Mouse (Mus musculus) neural tube, embryonic 13.5 days (tissue): ENCODE measurements around the gene Gphn. TPM values are rescaled to one million over a fixed set of nuclear protein-coding genes. Genes with fewer than 3 reads are reported as not detected.

Source experiments
- ATAC-seq: fragments of 200-750 bp; cut with Nextera tagmentation; 2 replicates; pipeline ENCODE4 v1.8.0; 2017; ENCODE audit warnings: low read depth, mild to moderate bottlenecking, moderate TSS enrichment, moderate library complexity
- H3K27ac ChIP-seq: fragments of 300-500 bp; sonication (generic); replicated peaks from 2 replicates; pipeline ENCODE4 v1.5.1; 2015; ENCODE audit warnings: moderate library complexity, mild to moderate bottlenecking, inconsistent platforms
- H3K27me3 ChIP-seq: fragments of 300-500 bp; sonication (generic); 2 replicates; pipeline ENCODE4 v1.6.1; 2015; ENCODE audit warnings: mild to moderate bottlenecking, inconsistent platforms
- H3K36me3 ChIP-seq: fragments of 300-500 bp; sonication (generic); 2 replicates; pipeline ENCODE4 v1.6.1; 2015; ENCODE audit warnings: mild to moderate bottlenecking, inconsistent platforms
- H3K4me1 ChIP-seq: fragments of 300-500 bp; sonication (generic); replicated peaks from 2 replicates; pipeline ENCODE4 v1.6.1; 2015; ENCODE audit warnings: inconsistent platforms
- H3K4me2 ChIP-seq: fragments of 300-500 bp; sonication (generic); 2 replicates; pipeline ENCODE4 v1.6.1; 2015; ENCODE audit warnings: inconsistent platforms, mild to moderate bottlenecking, moderate library complexity
- H3K4me3 ChIP-seq: fragments of 300-500 bp; sonication (generic); 2 replicates; pipeline ENCODE4 v1.5.1; 2015; ENCODE audit warnings: mild to moderate bottlenecking, inconsistent platforms
- H3K9ac ChIP-seq: fragments of 300-500 bp; sonication (generic); 2 replicates; pipeline ENCODE4 v1.6.1; 2015; ENCODE audit warnings: moderate library complexity, mild to moderate bottlenecking, inconsistent platforms
- H3K9me3 ChIP-seq: fragments of 300-500 bp; sonication (generic); 2 replicates; pipeline ENCODE4 v1.6.1; 2016; ENCODE audit warnings: inconsistent platforms
- WGBS: fragments of 180-500 bp; shearing (Covaris S2); methylation state at CpG from one replicate; pipeline ENCODE4 v1.1.7; 2015; 5-methylcytosine and 5-hydroxymethylcytosine counted together
- polyA plus RNA-seq: library from polyadenylated mRNA; unstranded; fragments of >200 nt; fragmentation: Nextera tagmentation; extraction: Ambion mirVana; gene quantifications from 2 replicates; pipeline ENCODE4 v1.2.1, GENCODE M21; 2015

The Gphn gene
- polyA plus RNA-seq: 37.8 and 44.5 TPM in 2 replicates

DNA sequence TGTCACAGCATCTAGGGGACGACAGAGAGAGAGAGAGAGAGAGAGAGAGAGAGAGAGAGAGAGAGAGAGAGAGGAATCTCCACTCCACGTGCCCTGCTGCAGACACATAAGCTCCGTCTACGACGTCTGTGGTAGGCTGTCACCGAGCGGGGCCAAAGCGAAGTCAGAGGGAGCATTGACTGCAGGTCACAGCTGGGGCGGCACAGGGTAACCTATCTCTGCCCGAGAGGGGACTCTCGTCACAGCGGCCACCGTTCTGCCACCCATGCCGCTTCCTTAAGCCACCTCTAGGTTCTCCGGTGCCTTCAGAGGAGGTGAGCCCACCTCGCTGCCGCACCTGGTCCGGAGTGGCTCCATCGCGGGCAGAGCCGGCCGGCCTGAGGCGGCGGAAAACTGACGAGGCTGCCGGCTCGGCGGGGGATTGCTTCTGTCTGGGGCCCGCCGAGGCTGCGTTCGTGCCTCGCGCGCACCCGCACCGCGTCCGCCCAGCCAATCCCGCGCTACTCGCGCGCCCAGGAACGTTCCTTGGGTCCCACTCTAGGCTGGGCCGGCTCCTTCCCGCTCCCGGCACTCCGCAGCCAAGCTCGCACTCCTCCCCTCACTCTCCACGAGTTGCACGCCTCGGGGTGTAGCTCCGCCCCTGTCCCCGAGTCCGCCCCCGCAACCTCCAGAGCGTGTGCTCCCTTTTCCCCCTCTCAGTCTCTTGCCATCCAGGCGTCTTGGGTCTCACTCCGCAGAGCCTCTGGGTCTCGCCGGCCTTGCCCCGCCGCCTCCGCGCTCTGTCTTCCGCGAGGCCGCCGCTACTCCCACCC lies at the start of gene Gphn:
Gene Gphn, plus strand, starts transcription at position 673 of the 812 bp plus-strand sequence.
- H3K9me3 ChIP-seq: no peaks in the 10 kb centered on the region
- peak within 1 kb of the TSS; percentile 97 for H3K27ac ChIP-seq
- H3K36me3 ChIP-seq: no peaks in the 10 kb centered on the region
- H3K27me3 ChIP-seq: no peaks in the 10 kb centered on the region
- H3K4me2 ChIP-seq: peak within 1 kb of the TSS; percentile 75
- peak; percentile 98 for ATAC-seq
- H3K9ac ChIP-seq: peak within 1 kb of the TSS; percentile 97
- peak within 1 kb of the TSS; percentile 98 for H3K4me3 ChIP-seq
- under 1% methylated on average over 70 of the region's 70 CpGs for WGBS
- H3K4me1 ChIP-seq: peaks cover 22% of the 10 kb centered on the region

DNA sequence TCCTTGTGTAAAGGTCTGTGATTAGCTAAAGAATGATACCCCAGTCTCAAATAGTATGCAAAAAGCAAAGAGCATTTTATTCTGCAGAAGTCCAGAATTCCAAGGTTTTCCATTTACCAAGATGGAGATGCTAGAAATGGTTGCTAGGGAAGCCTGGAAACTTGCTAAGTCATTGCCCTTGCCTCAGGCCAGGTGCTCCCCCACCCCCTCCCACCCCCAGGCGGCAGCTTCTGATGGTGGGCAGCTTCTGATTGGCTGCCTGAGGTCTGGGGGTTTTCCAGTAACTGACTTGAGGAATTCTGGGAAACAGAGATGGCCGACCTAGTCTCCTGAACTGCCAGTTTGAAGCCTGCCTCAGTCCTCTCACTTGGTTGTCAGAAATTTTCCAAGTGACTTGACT lies 44.7 kb upstream of the Gphn start:
- H3K4me1 ChIP-seq: no peaks in the 10 kb centered on the region
- no peaks in the 10 kb centered on the region for H3K27me3 ChIP-seq
- no peak for ATAC-seq
- H3K27ac ChIP-seq: no peak overlapping the region
- H3K36me3 ChIP-seq: no peaks in the 10 kb centered on the region
- 73% methylated on average over 2 of the region's 2 CpGs for WGBS
- H3K4me3 ChIP-seq: no peak overlapping the region
- H3K9ac ChIP-seq: no peak overlapping the region
- H3K4me2 ChIP-seq: no peak overlapping the region
- H3K9me3 ChIP-seq: no peaks in the 10 kb centered on the region

DNA sequence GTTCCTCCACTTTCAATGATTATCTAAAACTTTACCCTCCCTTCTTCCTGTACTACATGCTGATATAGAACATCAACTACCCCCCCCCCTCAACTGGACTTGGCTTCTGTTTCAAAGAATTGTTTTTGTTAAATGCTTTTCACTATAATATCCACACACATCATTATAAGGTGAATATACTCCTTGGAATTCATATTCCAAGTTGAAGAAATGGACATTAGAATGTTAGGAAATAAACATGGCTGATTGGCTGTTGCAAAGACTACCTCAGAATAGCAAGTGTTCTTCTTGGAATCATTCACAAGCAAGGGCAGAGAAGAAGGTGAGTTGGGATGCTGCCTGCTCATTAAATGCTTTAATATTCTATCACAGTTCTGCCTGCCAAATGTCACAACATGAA lies 32.2 kb upstream of the Gphn start, which contains the start of gene Gm6657:
Gene Gm6657, plus strand, starts transcription at position 301 of the 400 bp plus-strand sequence.
- no peak within 1 kb of the TSS for H3K27ac ChIP-seq
- no peaks in the 10 kb centered on the region for H3K4me1 ChIP-seq
- ATAC-seq: no peak
- no peaks in the 10 kb centered on the region for H3K36me3 ChIP-seq
- no peak within 1 kb of the TSS for H3K9ac ChIP-seq
- H3K4me3 ChIP-seq: no peak within 1 kb of the TSS
- H3K27me3 ChIP-seq: no peaks in the 10 kb centered on the region
- no peak within 1 kb of the TSS for H3K4me2 ChIP-seq
- no peaks in the 10 kb centered on the region for H3K9me3 ChIP-seq

DNA sequence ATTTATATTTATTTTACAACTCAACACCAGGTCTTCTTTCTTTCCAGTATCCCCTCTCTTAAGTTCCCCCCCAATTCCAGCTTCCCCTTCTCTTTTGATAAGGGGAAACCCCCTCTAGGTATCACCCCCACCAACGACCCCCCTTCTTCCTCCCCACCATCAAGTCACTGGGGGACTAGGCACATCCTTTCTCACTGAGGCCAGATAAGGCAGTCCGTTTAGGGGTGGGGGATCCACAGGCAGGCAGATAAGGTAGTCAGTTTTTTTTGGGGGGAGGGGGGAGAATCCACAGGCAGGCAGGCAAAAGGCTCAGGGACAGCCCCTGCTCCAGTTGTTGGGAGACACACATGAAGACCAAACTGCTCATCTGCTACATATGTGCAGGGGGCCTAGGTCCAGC lies 30.8 kb upstream of the Gphn start:
- H3K36me3 ChIP-seq: no peaks in the 10 kb centered on the region
- no peak overlapping the region for H3K4me2 ChIP-seq
- WGBS: 68% methylated on average over 2 of the region's 2 CpGs
- no peaks in the 10 kb centered on the region for H3K9me3 ChIP-seq
- ATAC-seq: no peak
- H3K27me3 ChIP-seq: no peaks in the 10 kb centered on the region
- no peak overlapping the region for H3K9ac ChIP-seq
- no peaks in the 10 kb centered on the region for H3K4me1 ChIP-seq
- no peak overlapping the region for H3K4me3 ChIP-seq
- no peak overlapping the region for H3K27ac ChIP-seq

DNA sequence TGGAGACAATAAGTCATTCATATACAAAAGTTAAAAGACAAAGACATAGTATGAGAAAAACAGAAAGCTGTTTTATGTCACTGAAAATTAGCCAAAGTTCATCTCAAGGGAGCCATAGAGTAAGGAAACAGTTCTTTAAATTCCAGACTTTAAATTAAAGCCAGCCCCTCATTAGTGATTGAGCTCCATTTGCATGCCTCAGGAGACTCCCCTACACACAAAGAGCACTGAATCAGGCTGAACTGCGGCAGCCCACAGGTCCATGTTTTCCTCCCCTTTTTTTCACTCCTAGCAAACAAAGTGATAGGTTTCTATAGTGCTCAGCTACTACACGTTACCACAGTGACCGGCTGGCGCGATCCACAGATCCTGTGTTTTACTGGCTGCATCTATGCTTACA lies 22.5 kb upstream of the Gphn start:
- Histone ChIP-seq H3K9me3 (no peaks in the 10 kb centered on the region), H3K4me1 (peaks cover 10% of the 10 kb centered on the region), H3K36me3 (no peaks in the 10 kb centered on the region), H3K4me2 (no peak overlapping the region), H3K27me3 (no peaks in the 10 kb centered on the region), H3K27ac (0 out of 2 replicates have a peak overlapping the region, but pooled peaks have one; percentile 7), H3K9ac (no peak overlapping the region), H3K4me3 (no peak overlapping the region)
- ATAC-seq: peak; percentile 65; the same call in 1 of the 2 replicates
- WGBS: 44% methylated on average over 5 of the region's 5 CpGs

DNA sequence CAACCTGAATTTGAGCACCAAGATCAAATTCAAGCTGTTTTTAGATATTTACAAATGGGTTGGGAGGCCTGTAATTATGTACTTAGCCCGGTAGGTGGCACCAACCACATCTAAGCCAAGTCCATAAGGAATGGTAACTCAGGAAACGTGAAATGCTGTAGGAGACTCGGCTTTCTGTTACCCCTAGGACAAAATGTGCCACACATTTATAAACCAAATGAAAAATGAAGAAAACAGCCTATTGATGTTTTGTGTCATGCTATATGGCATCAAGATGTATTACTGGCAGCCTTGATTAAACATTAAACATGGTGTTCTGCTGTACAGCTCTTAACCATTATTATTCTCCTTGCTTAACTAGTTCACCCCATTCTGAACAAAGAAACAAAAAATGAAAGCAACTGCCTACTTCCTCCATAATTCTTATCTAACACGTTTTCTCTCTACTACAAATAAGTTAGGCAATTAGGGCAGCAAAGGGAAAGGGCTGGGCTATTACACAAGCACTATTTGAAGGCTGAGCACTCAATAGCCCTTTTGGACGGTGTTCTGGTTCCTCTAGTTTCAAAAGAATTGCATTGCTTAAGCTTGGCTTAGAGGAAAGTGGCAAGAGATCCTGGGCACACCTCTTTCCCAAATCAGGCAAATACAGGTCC lies 20.1 kb upstream of the Gphn start:
- Histone ChIP-seq H3K4me2 (peak overlapping the region; percentile 28; the same call in 1 of the 2 replicates), H3K36me3 (no peaks in the 10 kb centered on the region), H3K9me3 (no peaks in the 10 kb centered on the region), H3K27me3 (no peaks in the 10 kb centered on the region), H3K27ac (no peak overlapping the region), H3K4me1 (peaks cover 10% of the 10 kb centered on the region), H3K4me3 (no peak overlapping the region), H3K9ac (no peak overlapping the region)
- WGBS: 5% methylated on average over 5 of the region's 5 CpGs
- ATAC-seq: peak; percentile 53; the same call in 1 of the 2 replicates

DNA sequence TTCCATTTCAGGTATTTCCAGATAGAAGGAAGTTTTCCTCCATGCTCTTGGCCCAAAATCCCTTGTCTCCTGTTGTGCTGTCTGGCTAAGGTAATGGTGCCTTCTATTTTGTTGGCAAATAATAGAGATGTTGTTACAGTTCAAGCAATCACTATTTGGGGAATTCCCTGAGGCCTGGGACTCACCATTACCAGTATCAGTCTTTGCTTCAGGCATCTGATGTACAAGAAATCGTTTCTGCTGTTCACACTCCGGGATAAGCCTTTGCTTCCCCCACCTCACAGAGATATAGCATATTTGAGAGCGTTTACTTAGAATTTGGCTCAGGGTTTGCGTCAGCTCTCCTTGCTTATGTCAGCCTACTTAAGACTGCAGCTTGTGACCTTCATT lies 19.6 kb upstream of the Gphn start:
- no peak for ATAC-seq
- H3K4me3 ChIP-seq: no peak overlapping the region
- 88% methylated on average over 4 of the region's 4 CpGs for WGBS
- H3K36me3 ChIP-seq: no peaks in the 10 kb centered on the region
- no peaks in the 10 kb centered on the region for H3K27me3 ChIP-seq
- no peak overlapping the region for H3K27ac ChIP-seq
- H3K9ac ChIP-seq: no peak overlapping the region
- H3K9me3 ChIP-seq: no peaks in the 10 kb centered on the region
- no peak overlapping the region for H3K4me2 ChIP-seq
- peaks cover 10% of the 10 kb centered on the region for H3K4me1 ChIP-seq

DNA sequence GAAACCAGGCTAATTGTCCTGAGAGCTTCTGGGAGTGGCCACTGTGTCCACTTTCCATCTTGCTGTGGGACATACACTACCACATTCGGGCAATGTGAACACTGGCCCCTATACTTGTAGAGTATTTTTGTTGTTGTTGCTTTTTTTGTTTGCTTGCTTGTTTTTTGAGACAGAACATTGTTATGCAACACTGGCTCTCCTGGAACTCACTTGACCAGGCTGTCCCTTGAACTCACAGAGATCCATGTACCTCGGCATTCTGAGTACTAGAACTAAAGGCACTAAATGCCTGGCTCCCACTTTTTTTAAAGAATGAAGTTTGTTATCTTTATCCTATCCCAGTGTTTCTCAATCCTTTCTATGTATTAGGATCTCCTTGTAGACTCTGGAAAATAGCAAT lies 16.3 kb upstream of the Gphn start:
- 85% methylated on average over 2 of the region's 2 CpGs for WGBS
- no peak for ATAC-seq

DNA sequence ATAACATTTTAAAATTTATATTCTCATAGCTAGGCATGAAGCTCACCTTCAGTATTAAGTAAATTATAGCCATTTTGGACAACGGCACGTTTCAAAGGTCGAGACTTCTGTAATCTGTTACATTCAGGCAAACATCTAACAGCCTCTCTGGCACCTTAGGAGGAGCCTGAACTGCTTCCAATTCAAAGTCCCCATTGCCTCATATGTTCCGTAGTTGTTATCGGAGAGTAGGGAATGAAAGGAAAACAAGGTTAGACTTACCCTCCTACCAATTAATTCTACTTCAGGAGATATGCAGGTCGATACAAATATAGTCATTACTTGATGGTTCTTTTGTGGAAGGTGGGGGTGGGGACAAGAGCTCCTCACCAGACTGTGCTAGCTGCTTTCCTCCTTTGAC lies 10.7 kb upstream of the Gphn start:
- Histone ChIP-seq H3K9ac (no peak overlapping the region), H3K4me1 (no peaks in the 10 kb centered on the region), H3K4me2 (no peak overlapping the region), H3K4me3 (no peak overlapping the region), H3K27ac (no peak overlapping the region), H3K27me3 (no peaks in the 10 kb centered on the region), H3K9me3 (no peaks in the 10 kb centered on the region), H3K36me3 (no peaks in the 10 kb centered on the region)
- WGBS: 82% methylated on average over 6 of the region's 6 CpGs
- ATAC-seq: no peak

More for the DNA sequence above, 16.3 kb upstream of the Gphn start:
- Histone ChIP-seq H3K4me1 (no peaks in the 10 kb centered on the region), H3K4me2 (no peak overlapping the region), H3K27me3 (no peaks in the 10 kb centered on the region), H3K9ac (no peak overlapping the region), H3K4me3 (no peak overlapping the region), H3K36me3 (no peaks in the 10 kb centered on the region), H3K27ac (no peak overlapping the region), H3K9me3 (no peaks in the 10 kb centered on the region)

DNA sequence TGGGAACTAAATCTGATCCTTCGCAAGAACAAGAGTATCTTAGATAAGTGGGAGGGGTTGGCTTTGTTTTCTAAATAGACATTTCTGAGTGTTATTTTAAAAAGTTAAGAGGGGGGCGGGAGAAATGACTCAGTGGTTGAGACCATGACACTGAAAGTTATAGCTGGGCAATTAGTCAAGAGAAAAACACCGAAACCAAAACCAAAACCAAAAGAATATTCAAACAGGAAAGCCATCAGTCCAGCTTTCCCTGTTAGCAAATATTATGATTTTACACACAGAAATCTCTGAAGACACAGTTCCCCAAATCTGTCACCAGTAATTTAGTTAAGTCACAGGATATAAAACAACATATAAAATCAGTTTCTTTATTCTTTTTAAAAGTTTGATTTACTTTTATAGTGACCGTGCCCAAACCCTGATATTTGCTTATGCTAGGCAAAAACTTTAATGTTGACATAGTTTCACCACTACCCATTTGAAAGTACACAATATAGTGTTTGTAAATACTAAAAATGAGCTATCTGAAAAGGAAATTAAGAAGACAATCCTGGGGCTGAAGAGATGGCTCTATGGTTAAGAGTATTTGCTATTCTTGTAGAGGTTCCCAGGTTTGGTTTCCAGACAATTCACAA lies 6.9 kb upstream of the Gphn start:
- no peak overlapping the region for H3K4me2 ChIP-seq
- H3K9me3 ChIP-seq: no peaks in the 10 kb centered on the region
- ATAC-seq: no peak
- no peaks in the 10 kb centered on the region for H3K27me3 ChIP-seq
- H3K4me3 ChIP-seq: no peak overlapping the region
- H3K27ac ChIP-seq: no peak overlapping the region
- 87% methylated on average over 4 of the region's 4 CpGs for WGBS
- no peak overlapping the region for H3K9ac ChIP-seq
- H3K4me1 ChIP-seq: no peaks in the 10 kb centered on the region
- H3K36me3 ChIP-seq: no peaks in the 10 kb centered on the region

DNA sequence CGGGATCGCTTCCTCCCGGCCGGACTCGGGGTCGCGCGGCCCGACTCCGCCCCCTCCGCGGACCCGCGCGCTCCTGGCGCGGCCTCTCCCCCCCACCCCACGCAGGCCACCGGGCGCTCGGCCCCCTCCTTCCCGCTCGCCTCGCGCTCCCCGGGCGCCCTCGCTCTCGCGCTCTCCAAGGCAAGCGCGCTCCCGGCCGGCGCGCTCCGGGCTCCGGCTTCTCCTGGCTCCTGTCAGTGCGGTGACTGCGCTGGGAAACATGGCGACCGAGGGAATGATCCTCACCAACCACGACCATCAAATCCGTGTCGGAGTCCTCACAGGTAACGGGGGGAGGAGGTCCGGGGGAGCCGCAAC lies 318 bp downstream of the Gphn start:
- ATAC-seq: peak; percentile 94
- peak overlapping the region; percentile 75 for H3K4me2 ChIP-seq

More for the DNA sequence above, 318 bp downstream of the Gphn start:
- peaks cover 22% of the 10 kb centered on the region for H3K4me1 ChIP-seq
- WGBS: under 1% methylated on average over 48 of the region's 48 CpGs
- H3K27ac ChIP-seq: peak overlapping the region; percentile 97
- no peaks in the 10 kb centered on the region for H3K27me3 ChIP-seq
- H3K9me3 ChIP-seq: no peaks in the 10 kb centered on the region
- H3K36me3 ChIP-seq: no peaks in the 10 kb centered on the region
- H3K9ac ChIP-seq: peak overlapping the region; percentile 97
- H3K4me3 ChIP-seq: peak overlapping the region; percentile 98
